In genomic region chr13:36583481-36584151, GRCm38 (mm10) we compare ENCODE assay signal across 10 mouse cellular contexts.
DNase-seq lines count a peak whose midpoint lies in the region; ATAC-seq and TF ChIP-seq lines count a peak whose summit lies in the region.
"Had no signal": no experiment of that assay in that cellular context is flagged by ENCODE, and none has a peak within 500 bp of the region (broad histone marks: within the 10 kb centered on the region; RNA-seq: fewer than 3 reads in every experiment).

No protein-coding gene starts in this region.

- peak overlapping the region; percentile 18 for H3K4me2 ChIP-seq in embryonic facial prominence, embryonic 13.5 days
- no peak overlapping the region for H3K4me2 ChIP-seq in hindbrain, postnatal 0 days (ENCODE audit: low read depth, low read length)
- peak overlapping the region; percentile 37 for H3K4me2 ChIP-seq in neural tube, embryonic 13.5 days

- intact Hi-C loops in left cerebral cortex, adult 2 months (cut with DNase I) = loop anchor here (2.0 kb wide), 1 partner anchor 215 kb away; no protein-coding TSS in a partner anchor
- intact Hi-C loops in left cerebral cortex, postnatal 4 days (cut with DNase I) = loop anchor here (10.0 kb wide), 1 partner anchor 131 kb away; no protein-coding TSS in a partner anchor
- intact Hi-C loops in gastrocnemius, postnatal 36 days (cut with DNase I) = no loop called here

- H3K9me3 ChIP-seq in embryonic facial prominence, embryonic 13.5 days = no peaks in the 10 kb centered on the region
- H3K9me3 ChIP-seq in hindbrain, postnatal 0 days (ENCODE audit: low read length) = no peaks in the 10 kb centered on the region
- peaks cover 8% of the 10 kb centered on the region; the same call in 1 of the 2 replicates for H3K9me3 ChIP-seq in neural tube, embryonic 13.5 days

- DNase-seq in left cerebral cortex, adult 2 months (ENCODE audit: extremely low spot score in 1 of 2, low spot score in 2 of 2) = no peak
- DNase-seq in left cerebral cortex, postnatal 4 days = no peak
- DNase-seq in hindbrain, postnatal 0 days (ENCODE audit: low spot score) = peak; percentile 53
- no peak for DNase-seq in frontal cortex, postnatal 36 days (ENCODE audit: low spot score in 2 of 2)
- DNase-seq in gastrocnemius, postnatal 36 days = no peak
- no peak for DNase-seq in c-Kit-positive CD71-positive TER-119-positive erythroid progenitor cells, embryonic 14.5 days (ENCODE audit: low spot score)
- DNase-seq: adrenal gland, postnatal 25 days; heart, postnatal 36 days had no signal

- no peaks in the 10 kb centered on the region for H3K36me3 ChIP-seq in embryonic facial prominence, embryonic 13.5 days
- no peaks in the 10 kb centered on the region for H3K36me3 ChIP-seq in hindbrain, postnatal 0 days (ENCODE audit: insufficient read depth, low read length)
- no peaks in the 10 kb centered on the region for H3K36me3 ChIP-seq in neural tube, embryonic 13.5 days

- ATAC-seq in embryonic facial prominence, embryonic 13.5 days (ENCODE audit: insufficient number of reproducible peaks, insufficient read depth, low FRiP score, low TSS enrichment, low read depth) = no peak
- peak; percentile 30 for ATAC-seq in hindbrain, postnatal 0 days
- ATAC-seq in neural tube, embryonic 13.5 days (ENCODE audit: low read depth) = peak; percentile 65

- no peak overlapping the region for H3K4me3 ChIP-seq in left cerebral cortex, adult 2 months
- no peak overlapping the region for H3K4me3 ChIP-seq in embryonic facial prominence, embryonic 13.5 days
- no peak overlapping the region for H3K4me3 ChIP-seq in hindbrain, postnatal 0 days (ENCODE audit: low read length)
- no peak overlapping the region for H3K4me3 ChIP-seq in neural tube, embryonic 13.5 days

- peaks cover 10% of the 10 kb centered on the region for H3K27me3 ChIP-seq in embryonic facial prominence, embryonic 13.5 days
- no peaks in the 10 kb centered on the region for H3K27me3 ChIP-seq in hindbrain, postnatal 0 days (ENCODE audit: insufficient read depth, low read length)
- no peaks in the 10 kb centered on the region for H3K27me3 ChIP-seq in neural tube, embryonic 13.5 days

- peaks cover 22% of the 10 kb centered on the region for H3K4me1 ChIP-seq in embryonic facial prominence, embryonic 13.5 days
- H3K4me1 ChIP-seq in hindbrain, postnatal 0 days (ENCODE audit: insufficient read depth, low read length) = peaks cover 15% of the 10 kb centered on the region
- H3K4me1 ChIP-seq in neural tube, embryonic 13.5 days (replicated peaks) = peaks cover 42% of the 10 kb centered on the region

- peak overlapping the region; percentile 11; the same call in 1 of the 2 replicates for H3K27ac ChIP-seq in left cerebral cortex, adult 2 months
- H3K27ac ChIP-seq in embryonic facial prominence, embryonic 13.5 days = no peak overlapping the region
- peak overlapping the region; percentile 58 for H3K27ac ChIP-seq in hindbrain, postnatal 0 days
- peak overlapping the region; percentile 89 for H3K27ac ChIP-seq in neural tube, embryonic 13.5 days (replicated peaks)

- no peak overlapping the region for H3K9ac ChIP-seq in embryonic facial prominence, embryonic 13.5 days
- no peak overlapping the region for H3K9ac ChIP-seq in hindbrain, postnatal 0 days (replicated peaks; ENCODE audit: low read length)
- H3K9ac ChIP-seq in neural tube, embryonic 13.5 days = peak overlapping the region; percentile 54

- 12% methylated on average over 16 of the region's 16 CpGs for WGBS in embryonic facial prominence, embryonic 13.5 days
- WGBS in hindbrain, postnatal 0 days = 26% methylated on average over 14 of the region's 16 CpGs
- 13% methylated on average over 16 of the region's 16 CpGs for WGBS in neural tube, embryonic 13.5 days

- no peak for TF ChIP-seq CTCF in left cerebral cortex, adult 2 months (IDR thresholded peaks at IDR 0.05)
- no peak for TF ChIP-seq CTCF in hindbrain, postnatal 0 days (IDR thresholded peaks at IDR 0.05; ENCODE audit: low read depth)
